Mouse (Mus musculus): Measurements from ENCODE around the gene Nt5c2. TPM values are rescaled to one million over a fixed set of nuclear protein-coding genes. Genes with fewer than 3 reads are reported as not detected.

Nt5c2 gene
- total and polyA plus RNA-seq, 3 experiments = 16.7 to 63.9 (median 58.2) TPM

- H3K4me1 ChIP-seq (ENCODE audit: control insufficient read depth, insufficient read depth, low read length) = peaks cover 3% of the 10 kb centered on the region; the same call in 1 of the 2 replicates
- no peak overlapping the region for H3K9ac ChIP-seq (ENCODE audit: low read depth, low read length)
- no peaks in the 10 kb centered on the region for H3K27me3 ChIP-seq (ENCODE audit: control insufficient read depth, insufficient read depth, low read length)
- H3K4me3 ChIP-seq = no peak overlapping the region
- H3K36me3 ChIP-seq (ENCODE audit: control insufficient read depth, insufficient read depth, low read length) = no peaks in the 10 kb centered on the region
- no peak overlapping the region for H3K27ac ChIP-seq
- TF ChIP-seq CTCF (IDR thresholded peaks at IDR 0.05) = peak; percentile 67
- TF ChIP-seq EP300 (IDR thresholded peaks at IDR 0.05; ENCODE audit: insufficient read depth, low read depth, low read length) = 0 out of 2 replicates have a peak, but pooled peaks have one; percentile 34
- TF ChIP-seq POLR2A (IDR thresholded peaks at IDR 0.05; ENCODE audit: insufficient read depth, low read depth, low read length) = no peak
- intact Hi-C loops (cut with DNase I) = no loop called here
- no peaks in the 10 kb centered on the region for H3K79me2 ChIP-seq (replicated peaks; ENCODE audit: control insufficient read depth, insufficient read depth, low read length)
- 69% methylated on average over 9 of the region's 9 CpGs for WGBS
- no peak for DNase-seq
These were observed 157.5 kb downstream of the Nt5c2 start for GRCm38 (mm10) chr19:46857277-46857989.

- Histone ChIP-seq H3K36me3 (ENCODE audit: control insufficient read depth, insufficient read depth, low read length) (no peaks in the 10 kb centered on the region), H3K4me3 (no peak overlapping the region), H3K4me1 (ENCODE audit: control insufficient read depth, insufficient read depth, low read length) (peaks cover 3% of the 10 kb centered on the region; the same call in 1 of the 2 replicates), H3K9ac (ENCODE audit: low read depth, low read length) (no peak overlapping the region), H3K27ac (no peak overlapping the region), H3K79me2 (replicated peaks; ENCODE audit: control insufficient read depth, insufficient read depth, low read length) (no peaks in the 10 kb centered on the region), H3K27me3 (ENCODE audit: control insufficient read depth, insufficient read depth, low read length) (no peaks in the 10 kb centered on the region)
- 69% methylated on average over 10 of the region's 10 CpGs for WGBS
- intact Hi-C loops (cut with DNase I) = no loop called here
- no peak for TF ChIP-seq EP300 (IDR thresholded peaks at IDR 0.05; ENCODE audit: insufficient read depth, low read depth, low read length)
- TF ChIP-seq CTCF (IDR thresholded peaks at IDR 0.05) = no peak
- TF ChIP-seq POLR2A (IDR thresholded peaks at IDR 0.05; ENCODE audit: insufficient read depth, low read depth, low read length) = no peak
- no peak for DNase-seq
These were observed 158.2 kb downstream of the Nt5c2 start for GRCm38 (mm10) chr19:46856780-46857179.

- 63% methylated on average over 6 of the region's 6 CpGs for WGBS
- no peak for DNase-seq
- TF ChIP-seq CTCF (IDR thresholded peaks at IDR 0.05) = no peak
- no peak for TF ChIP-seq EP300 (IDR thresholded peaks at IDR 0.05; ENCODE audit: insufficient read depth, low read depth, low read length)
- TF ChIP-seq POLR2A (IDR thresholded peaks at IDR 0.05; ENCODE audit: insufficient read depth, low read depth, low read length) = no peak
- Histone ChIP-seq H3K79me2 (replicated peaks; ENCODE audit: control insufficient read depth, insufficient read depth, low read length) (no peaks in the 10 kb centered on the region), H3K9ac (ENCODE audit: low read depth, low read length) (no peak overlapping the region), H3K27me3 (ENCODE audit: control insufficient read depth, insufficient read depth, low read length) (no peaks in the 10 kb centered on the region), H3K27ac (no peak overlapping the region), H3K4me3 (no peak overlapping the region), H3K4me1 (ENCODE audit: control insufficient read depth, insufficient read depth, low read length) (peaks cover 3% of the 10 kb centered on the region; the same call in 1 of the 2 replicates), H3K36me3 (ENCODE audit: control insufficient read depth, insufficient read depth, low read length) (no peaks in the 10 kb centered on the region)
- intact Hi-C loops (cut with DNase I) = no loop called here
These were observed 158.7 kb downstream of the Nt5c2 start for GRCm38 (mm10) chr19:46856232-46856631.

- intact Hi-C loops (cut with DNase I) = no loop called here
- H3K79me2 ChIP-seq (replicated peaks; ENCODE audit: control insufficient read depth, insufficient read depth, low read length) = no peaks in the 10 kb centered on the region
- 69% methylated on average over 9 of the region's 9 CpGs for WGBS
- H3K36me3 ChIP-seq (ENCODE audit: control insufficient read depth, insufficient read depth, low read length) = no peaks in the 10 kb centered on the region
- DNase-seq = no peak
- no peak overlapping the region for H3K9ac ChIP-seq (ENCODE audit: low read depth, low read length)
- H3K27ac ChIP-seq = no peak overlapping the region
- H3K4me3 ChIP-seq = no peak overlapping the region
- no peaks in the 10 kb centered on the region for H3K27me3 ChIP-seq (ENCODE audit: control insufficient read depth, insufficient read depth, low read length)
- no peak for TF ChIP-seq POLR2A (IDR thresholded peaks at IDR 0.05; ENCODE audit: insufficient read depth, low read depth, low read length)
- TF ChIP-seq CTCF (IDR thresholded peaks at IDR 0.05) = no peak
- no peak for TF ChIP-seq EP300 (IDR thresholded peaks at IDR 0.05; ENCODE audit: insufficient read depth, low read depth, low read length)
- no peaks in the 10 kb centered on the region for H3K4me1 ChIP-seq (ENCODE audit: control insufficient read depth, insufficient read depth, low read length)
These were observed 165.4 kb downstream of the Nt5c2 start for GRCm38 (mm10) chr19:46849443-46849997.

GRCm38 (mm10) chr19:46848381-46849268 lies 166.3 kb downstream of the Nt5c2 start:
- Histone ChIP-seq H3K9ac (ENCODE audit: low read depth, low read length) (no peak overlapping the region), H3K4me1 (ENCODE audit: control insufficient read depth, insufficient read depth, low read length) (no peaks in the 10 kb centered on the region), H3K27ac (no peak overlapping the region), H3K4me3 (no peak overlapping the region), H3K79me2 (replicated peaks; ENCODE audit: control insufficient read depth, insufficient read depth, low read length) (no peaks in the 10 kb centered on the region), H3K36me3 (ENCODE audit: control insufficient read depth, insufficient read depth, low read length) (no peaks in the 10 kb centered on the region), H3K27me3 (ENCODE audit: control insufficient read depth, insufficient read depth, low read length) (no peaks in the 10 kb centered on the region)
- TF ChIP-seq CTCF (IDR thresholded peaks at IDR 0.05) (no peak), EP300 (IDR thresholded peaks at IDR 0.05; ENCODE audit: insufficient read depth, low read depth, low read length) (no peak), POLR2A (IDR thresholded peaks at IDR 0.05; ENCODE audit: insufficient read depth, low read depth, low read length) (no peak)
- 52% methylated on average over 14 of the region's 14 CpGs for WGBS
- intact Hi-C loops (cut with DNase I) = no loop called here
- no peak for DNase-seq
